Mouse (Mus musculus): ENCODE measurements around the gene Nr1h4.

GRCm38 (mm10) chr10:89443623-89444151 is 89.7 kb downstream of the Nr1h4 start, which contains the start of gene Gas2l3:
- TF ChIP-seq CTCF (IDR thresholded peaks at IDR 0.05; ENCODE audit: extremely low read depth, insufficient read depth, insufficient read length, insufficient replicate concordance) (no peak), POLR2A (IDR thresholded peaks at IDR 0.05; ENCODE audit: low read depth, low read length) (no peak)

Measured in spleen, adult 2 months (tissue).